Mouse (Mus musculus): Measurements from ENCODE around the gene Sel1l3. TPM values are rescaled to one million over a fixed set of nuclear protein-coding genes. Genes with fewer than 3 reads are reported as not detected.

The Sel1l3 gene
- total and polyA plus RNA-seq, 3 experiments: 0.28 to 0.76 (median 0.34) TPM

GRCm38 (mm10) chr5:53236749-53237148 is 23.0 kb upstream of the Sel1l3 start:
- Histone ChIP-seq H3K36me3 (replicated peaks in 1 of 2; ENCODE audit: control insufficient read depth in 1 of 2, insufficient read depth in 1 of 2, low read length in 1 of 2) (no peaks in the 10 kb centered on the region), H3K9ac (ENCODE audit: insufficient read depth, low read depth) (no peak overlapping the region), H3K4me3 (replicated peaks in 1 of 3; ENCODE audit: low read depth in 2 of 3, low read length in 2 of 3, poor library complexity in 1 of 3) (no peak overlapping the region), H3K9me3 (replicated peaks; ENCODE audit: low read length) (peaks cover 3% of the 10 kb centered on the region), H3K4me1 (ENCODE audit: control insufficient read depth in 1 of 2, insufficient read depth in 2 of 2) (peaks cover 3 to 26% of the 10 kb centered on the region in 2 experiments), H3K79me2 (replicated peaks; ENCODE audit: control insufficient read depth, extremely low read depth, insufficient read depth, poor library complexity, severe bottlenecking) (no peaks in the 10 kb centered on the region), H3K27ac (ENCODE audit: insufficient read depth, low read depth) (no peak overlapping the region), H3K27me3 (replicated peaks) (no peaks in the 10 kb centered on the region), H3K4me2 (ENCODE audit: insufficient read depth, low read depth, poor library complexity, severe bottlenecking) (no peak overlapping the region)
- no peak for DNase-seq (ENCODE audit: extremely low read depth)
- in situ Hi-C loops (cut with MboI; ENCODE audit: low pct_ligation_motif_present, low pct_unique_long_range_greater_than_20kb, low sequenced_read_pairs): no loop called here
- no peak for TF ChIP-seq BHLHE40 (IDR thresholded peaks at IDR 0.05; ENCODE audit: low read depth, low read length)
- no peak for TF ChIP-seq JUN (IDR thresholded peaks at IDR 0.05; ENCODE audit: insufficient read depth, low read depth, low read length)
- TF ChIP-seq USF2 (conservative IDR thresholded peaks at IDR 0.05; ENCODE audit: low read depth, low read length): no peak
- no peak for TF ChIP-seq ZC3H11A (IDR thresholded peaks at IDR 0.05; ENCODE audit: low read depth, low read length)
- TF ChIP-seq EP300 (IDR thresholded peaks at IDR 0.05; ENCODE audit: low read length): no peak
- TF ChIP-seq CTCF (conservative IDR thresholded peaks at IDR 0.05 in 1 of 2, IDR thresholded peaks at IDR 0.05 in 1 of 2; ENCODE audit: low read depth in 2 of 2, low read length in 2 of 2): no peak
- TF ChIP-seq ZNF384 (IDR thresholded peaks at IDR 0.05; ENCODE audit: low read depth, low read length): no peak
- TF ChIP-seq HCFC1 (IDR thresholded peaks at IDR 0.05; ENCODE audit: low read depth, low read length): no peak
- TF ChIP-seq USF1 (IDR thresholded peaks at IDR 0.05; ENCODE audit: low read depth, low read length): no peak
- TF ChIP-seq MXI1 (IDR thresholded peaks at IDR 0.05; ENCODE audit: low read depth, low read length): no peak
- no peak for TF ChIP-seq ELF1 (IDR thresholded peaks at IDR 0.05; ENCODE audit: low read depth, low read length)
- no peak for TF ChIP-seq JUND (conservative IDR thresholded peaks at IDR 0.05; ENCODE audit: low read depth, low read length)
- TF ChIP-seq CHD1 (IDR thresholded peaks at IDR 0.05; ENCODE audit: low read depth, low read length): no peak
- TF ChIP-seq NELFE (IDR thresholded peaks at IDR 0.05; ENCODE audit: low read depth, low read length): no peak
- dilution Hi-C loops (cut with MboI; ENCODE audit: extremely low pct_ligation_motif_present, extremely low pct_unique_long_range_greater_than_20kb, low sequenced_read_pairs): no loop called here

GRCm38 (mm10) chr5:53236136-53236535 is 22.4 kb upstream of the Sel1l3 start:
- dilution Hi-C loops (cut with MboI; ENCODE audit: extremely low pct_ligation_motif_present, extremely low pct_unique_long_range_greater_than_20kb, low sequenced_read_pairs) (no loop called here), in situ Hi-C loops (cut with MboI; ENCODE audit: low pct_ligation_motif_present, low pct_unique_long_range_greater_than_20kb, low sequenced_read_pairs) (no loop called here)
- Histone ChIP-seq H3K79me2 (replicated peaks; ENCODE audit: control insufficient read depth, extremely low read depth, insufficient read depth, poor library complexity, severe bottlenecking) (no peaks in the 10 kb centered on the region), H3K4me2 (ENCODE audit: insufficient read depth, low read depth, poor library complexity, severe bottlenecking) (no peak overlapping the region), H3K9ac (ENCODE audit: insufficient read depth, low read depth) (no peak overlapping the region), H3K4me1 (ENCODE audit: control insufficient read depth in 1 of 2, insufficient read depth in 2 of 2) (peaks cover 3 to 24% of the 10 kb centered on the region in 2 experiments), H3K36me3 (replicated peaks in 1 of 2; ENCODE audit: control insufficient read depth in 1 of 2, insufficient read depth in 1 of 2, low read length in 1 of 2) (no peaks in the 10 kb centered on the region), H3K4me3 (replicated peaks in 1 of 3; ENCODE audit: low read depth in 2 of 3, low read length in 2 of 3, poor library complexity in 1 of 3) (no peak overlapping the region), H3K27ac (ENCODE audit: insufficient read depth, low read depth) (no peak overlapping the region), H3K27me3 (replicated peaks) (no peaks in the 10 kb centered on the region), H3K9me3 (replicated peaks; ENCODE audit: low read length) (peaks cover 6% of the 10 kb centered on the region)
- peak; percentile 16 for DNase-seq (ENCODE audit: extremely low read depth)
- TF ChIP-seq ETS1 (conservative IDR thresholded peaks at IDR 0.05; ENCODE audit: low read depth, low read length) (no peak), TCF12 (IDR thresholded peaks at IDR 0.05; ENCODE audit: low read depth, low read length) (no peak), USF1 (IDR thresholded peaks at IDR 0.05; ENCODE audit: low read depth, low read length) (no peak), BHLHE40 (IDR thresholded peaks at IDR 0.05; ENCODE audit: low read depth, low read length) (peak; percentile 44)

All from CH12.LX (cell line).